Mouse (Mus musculus) heart, adult 9 months (tissue): Measurements from ENCODE around the gene Mamdc4.
A peak's percentile ranks its signal among the peaks of the same experiment; 100 is the strongest.

Experiments used
- DNase-seq, 2 experiments: peaks; one replicate each; pipeline ENCODE4 v3.0.0; 2022; ENCODE audit warnings: low spot score in 2 of 2

Mamdc4 gene

GRCm38 (mm10) chr2:25582466-25583119, 7.9 kb upstream of the Mamdc4 start:
- DNase-seq: no peak

GRCm38 (mm10) chr2:25581901-25582301, 7.3 kb upstream of the Mamdc4 start:
- DNase-seq: no peak

- peak; percentile 58 to 75 for DNase-seq
Observed at GRCm38 (mm10) chr2:25581294-25581864, 6.7 kb upstream of the Mamdc4 start, which contains the start of gene Ajm1. Gene Ajm1, minus strand, starts transcription at chr2:25581757.

GRCm38 (mm10) chr2:25580621-25581101, 6.0 kb upstream of the Mamdc4 start:
- DNase-seq: no peak

- DNase-seq: no peak
Observed at GRCm38 (mm10) chr2:25579737-25580460, 5.3 kb upstream of the Mamdc4 start.

GRCm38 (mm10) chr2:25578796-25579736, 4.4 kb upstream of the Mamdc4 start:
- no peak for DNase-seq

GRCm38 (mm10) chr2:25577951-25578795, 3.5 kb upstream of the Mamdc4 start:
- no peak for DNase-seq

- no peak for DNase-seq
Observed at GRCm38 (mm10) chr2:25576965-25577891, 2.6 kb upstream of the Mamdc4 start.

- DNase-seq: no peak
Observed at GRCm38 (mm10) chr2:25576028-25576850, 1.6 kb upstream of the Mamdc4 start.

GRCm38 (mm10) chr2:25575432-25576027, 885 bp upstream of the Mamdc4 start:
- DNase-seq: no peak

- DNase-seq: no peak
Observed at GRCm38 (mm10) chr2:25574136-25574535, 509 bp downstream of the Mamdc4 start.

GRCm38 (mm10) chr2:25573068-25573467, 1.6 kb downstream of the Mamdc4 start:
- no peak for DNase-seq

- no peak for DNase-seq
Observed at GRCm38 (mm10) chr2:25571221-25571620, 3.4 kb downstream of the Mamdc4 start.

- DNase-seq: no peak
Observed at GRCm38 (mm10) chr2:25569323-25569722, 5.3 kb downstream of the Mamdc4 start.

- no peak for DNase-seq
Observed at GRCm38 (mm10) chr2:25568473-25569019, 6.1 kb downstream of the Mamdc4 start.

- DNase-seq: no peak
Observed at GRCm38 (mm10) chr2:25566558-25566957, 8.1 kb downstream of the Mamdc4 start.

- no peak for DNase-seq
Observed at GRCm38 (mm10) chr2:25565741-25566140, 8.9 kb downstream of the Mamdc4 start.

- DNase-seq: no peak
Observed at GRCm38 (mm10) chr2:25561946-25562345, 12.7 kb downstream of the Mamdc4 start.
